Mouse (Mus musculus) lung, postnatal 0 days (tissue): Measurements from ENCODE around the gene Syde2.

Experiments
- CTCF ChIP-seq: IDR thresholded peaks from 2 replicates; pipeline ENCODE4 v1.5.1; 2016; ENCODE audit warnings: antibody characterized with exemption, mild to moderate bottlenecking
- EP300 ChIP-seq: IDR thresholded peaks from 2 replicates; pipeline ENCODE4 v1.6.1; 2016; ENCODE audit warnings: antibody characterized with exemption, mild to moderate bottlenecking, control low read depth

DNA sequence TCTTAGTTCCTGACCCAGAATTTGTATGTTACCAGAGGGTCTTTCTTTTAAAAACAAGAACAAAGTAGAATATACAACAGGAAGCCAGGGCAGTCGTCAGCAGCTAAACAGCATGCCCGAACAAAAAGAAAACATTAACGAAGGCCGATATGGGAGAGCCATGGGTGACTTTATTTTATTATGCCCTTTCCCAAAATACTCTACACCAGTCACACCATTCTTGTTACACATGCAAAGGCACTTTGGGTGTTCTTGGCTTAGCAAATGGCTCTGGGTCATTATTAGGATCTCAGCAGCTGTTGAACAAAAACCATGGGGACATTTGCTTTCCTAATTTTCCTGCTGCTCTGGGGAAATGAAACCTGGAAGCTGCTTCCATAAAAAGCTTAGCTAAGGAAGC is 81.6 kb downstream of the Syde2 start:
- no peak for TF ChIP-seq EP300
- no peak for TF ChIP-seq CTCF
